Mouse (Mus musculus) neural tube, embryonic 14.5 days (tissue): Measurements from ENCODE around the gene Ankrd23. TPM values are rescaled to one million over a fixed set of nuclear protein-coding genes. Genes with fewer than 3 reads are reported as not detected.

Source experiments
- ATAC-seq: fragments of 200-750 bp; cut with Nextera tagmentation; 2 replicates; pipeline ENCODE4 v1.8.0; 2017; ENCODE audit warnings: low read depth, mild to moderate bottlenecking, moderate TSS enrichment, moderate library complexity
- H3K27ac ChIP-seq: fragments of 300-500 bp; sonication (generic); 2 replicates; pipeline ENCODE4 v1.5.1; 2014; ENCODE audit warnings: low read depth, mild to moderate bottlenecking, control low read depth, low read length, moderate library complexity, mixed read lengths
- H3K27me3 ChIP-seq: fragments of 300-500 bp; sonication (generic); 2 replicates; pipeline ENCODE4 v1.6.1; 2014; ENCODE audit warnings: low read length; ENCODE audit not compliant: control insufficient read depth, insufficient read depth
- H3K36me3 ChIP-seq: fragments of 300-500 bp; sonication (generic); 2 replicates; pipeline ENCODE4 v1.6.1; 2014; ENCODE audit warnings: low read length, mixed read lengths; ENCODE audit not compliant: control insufficient read depth, insufficient read depth
- H3K4me1 ChIP-seq: fragments of 300-500 bp; sonication (generic); 2 replicates; pipeline ENCODE4 v1.6.1; 2014; ENCODE audit warnings: low read length; ENCODE audit not compliant: control insufficient read depth, insufficient read depth
- H3K4me2 ChIP-seq: fragments of 300-500 bp; sonication (generic); 2 replicates; pipeline ENCODE4 v1.6.1; 2014; ENCODE audit warnings: mild to moderate bottlenecking, low read depth, low read length, control low read depth
- H3K4me3 ChIP-seq: fragments of 300-500 bp; sonication (generic); 2 replicates; pipeline ENCODE4 v1.5.1; 2014; ENCODE audit warnings: low read depth, low read length, control low read depth, mixed read lengths
- H3K9ac ChIP-seq: fragments of 300-500 bp; sonication (generic); replicated peaks from 2 replicates; pipeline ENCODE4 v1.6.1; 2014; ENCODE audit warnings: low read depth, mild to moderate bottlenecking, control low read depth, low read length, mixed read lengths
- H3K9me3 ChIP-seq: fragments of 300-500 bp; sonication (generic); 2 replicates; pipeline ENCODE4 v1.6.1; 2016; ENCODE audit warnings: low read length; ENCODE audit not compliant: control insufficient read depth
- WGBS: fragments of 180-500 bp; shearing (Covaris S2); extraction: QIAGEN DNeasy Blood & Tissue Kit; methylation state at CpG from one replicate; pipeline ENCODE4 v1.1.7; 2014; 5-methylcytosine and 5-hydroxymethylcytosine counted together
- polyA plus RNA-seq: library from polyadenylated mRNA; unstranded; fragments of >200 nt; fragmentation: Nextera tagmentation; extraction: Ambion mirVana; gene quantifications from 2 replicates; pipeline ENCODE4 v1.2.1, GENCODE M21; 2014

The Ankrd23 gene
- polyA plus RNA-seq, 1 experiment from 2014 or later: 14.9 TPM

DNA sequence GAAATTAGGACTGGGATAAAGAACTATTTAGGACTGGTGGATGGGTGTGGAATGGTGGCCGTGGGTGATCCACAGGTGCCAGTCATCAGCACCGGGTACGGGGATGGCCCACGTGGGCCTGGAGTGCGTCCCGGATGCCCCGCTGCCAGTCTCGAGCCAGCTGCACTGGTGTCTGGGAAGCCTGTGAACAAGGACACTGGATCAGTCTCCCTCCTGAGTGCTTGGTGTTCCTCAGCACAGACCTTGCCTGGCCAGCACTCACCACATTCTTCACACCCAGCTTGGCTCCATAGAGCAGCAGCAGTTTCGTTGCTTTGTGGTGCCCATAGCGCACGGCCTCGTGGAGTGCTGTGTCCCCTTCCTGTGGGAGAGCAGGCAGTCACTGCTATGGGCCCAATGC, 5.2 kb downstream of the Ankrd23 start:
- 88% methylated on average over 12 of the region's 12 CpGs for WGBS
- no peak overlapping the region for H3K4me2 ChIP-seq
- no peaks in the 10 kb centered on the region for H3K4me1 ChIP-seq
- H3K9ac ChIP-seq: no peak overlapping the region
- no peak overlapping the region for H3K4me3 ChIP-seq
- no peaks in the 10 kb centered on the region for H3K9me3 ChIP-seq
- no peak overlapping the region for H3K27ac ChIP-seq
- no peaks in the 10 kb centered on the region for H3K36me3 ChIP-seq
- H3K27me3 ChIP-seq: no peaks in the 10 kb centered on the region
- ATAC-seq: no peak

DNA sequence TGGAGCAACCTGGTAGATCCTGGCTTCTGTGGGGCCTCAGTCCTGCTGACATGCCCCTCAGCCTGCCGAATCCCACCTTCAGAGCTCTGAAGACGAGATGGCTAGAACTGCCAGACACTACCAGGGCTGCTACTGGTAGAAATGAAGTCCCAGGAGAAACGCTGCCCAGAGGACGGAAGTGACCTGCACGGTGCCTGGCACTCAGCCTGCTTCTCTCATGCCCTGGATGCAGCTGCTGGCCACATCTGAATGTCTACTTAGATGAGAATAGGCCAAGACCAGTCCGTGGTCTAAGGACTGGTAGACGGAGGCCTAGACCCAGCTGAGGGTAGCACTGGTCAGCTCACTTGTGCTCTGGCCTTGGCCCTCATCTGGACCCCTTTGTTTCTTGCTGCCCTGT, 5.7 kb downstream of the Ankrd23 start:
- no peaks in the 10 kb centered on the region for H3K4me1 ChIP-seq
- H3K9ac ChIP-seq: no peak overlapping the region
- no peaks in the 10 kb centered on the region for H3K27me3 ChIP-seq
- no peaks in the 10 kb centered on the region for H3K36me3 ChIP-seq
- H3K27ac ChIP-seq: no peak overlapping the region
- ATAC-seq: no peak
- H3K4me3 ChIP-seq: no peak overlapping the region
- no peaks in the 10 kb centered on the region for H3K9me3 ChIP-seq
- no peak overlapping the region for H3K4me2 ChIP-seq
- 93% methylated on average over 7 of the region's 7 CpGs for WGBS

- H3K4me3 ChIP-seq: no peak overlapping the region
- H3K9me3 ChIP-seq: no peaks in the 10 kb centered on the region
- no peak overlapping the region for H3K4me2 ChIP-seq
- H3K36me3 ChIP-seq: 0 out of 2 replicates have a peak, but pooled peaks cover 2% of the 10 kb centered on the region
- H3K4me1 ChIP-seq: no peaks in the 10 kb centered on the region
- H3K9ac ChIP-seq: no peak overlapping the region
- no peak for ATAC-seq
- no peak overlapping the region for H3K27ac ChIP-seq
- WGBS: 77% methylated on average over 8 of the region's 8 CpGs
- H3K27me3 ChIP-seq: no peaks in the 10 kb centered on the region
These were observed 6.2 kb downstream of the Ankrd23 start for GRCm38 (mm10) chr1:36530485-36530884.

DNA sequence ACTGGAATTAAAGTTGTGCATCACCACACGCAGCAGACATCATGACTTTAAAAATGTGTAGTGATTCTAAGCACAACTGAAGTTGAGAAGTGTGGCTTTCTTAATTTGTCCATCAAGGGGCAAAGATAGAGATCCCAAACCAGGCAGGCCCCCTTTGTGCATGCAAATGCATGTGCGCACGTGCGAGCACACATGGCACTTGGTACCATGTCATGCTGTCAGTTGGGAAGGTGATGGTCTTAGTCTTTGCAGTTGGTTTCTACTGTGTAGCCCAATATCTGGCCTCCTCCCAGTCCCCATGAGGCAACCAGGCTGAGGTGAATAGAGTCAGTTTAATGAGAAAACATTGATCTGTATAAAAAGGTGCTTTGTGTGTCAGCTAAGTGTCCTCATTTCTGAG, 6.8 kb downstream of the Ankrd23 start:
- H3K4me2 ChIP-seq: no peak overlapping the region
- H3K9ac ChIP-seq: no peak overlapping the region
- H3K4me1 ChIP-seq: no peaks in the 10 kb centered on the region
- 0 out of 2 replicates have a peak, but pooled peaks cover 5% of the 10 kb centered on the region for H3K36me3 ChIP-seq
- H3K27me3 ChIP-seq: no peaks in the 10 kb centered on the region
- no peaks in the 10 kb centered on the region for H3K9me3 ChIP-seq
- no peak overlapping the region for H3K4me3 ChIP-seq
- ATAC-seq: no peak
- no peak overlapping the region for H3K27ac ChIP-seq
- 90% methylated on average over 4 of the region's 4 CpGs for WGBS

GRCm38 (mm10) chr1:36529274-36529673, 7.4 kb downstream of the Ankrd23 start:
- H3K36me3 ChIP-seq: 0 out of 2 replicates have a peak, but pooled peaks cover 5% of the 10 kb centered on the region
- no peak overlapping the region for H3K4me3 ChIP-seq
- H3K4me1 ChIP-seq: no peaks in the 10 kb centered on the region
- 90% methylated on average over 4 of the region's 4 CpGs for WGBS
- no peak for ATAC-seq
- H3K27ac ChIP-seq: no peak overlapping the region
- no peaks in the 10 kb centered on the region for H3K9me3 ChIP-seq
- no peak overlapping the region for H3K4me2 ChIP-seq
- no peaks in the 10 kb centered on the region for H3K27me3 ChIP-seq
- no peak overlapping the region for H3K9ac ChIP-seq

DNA sequence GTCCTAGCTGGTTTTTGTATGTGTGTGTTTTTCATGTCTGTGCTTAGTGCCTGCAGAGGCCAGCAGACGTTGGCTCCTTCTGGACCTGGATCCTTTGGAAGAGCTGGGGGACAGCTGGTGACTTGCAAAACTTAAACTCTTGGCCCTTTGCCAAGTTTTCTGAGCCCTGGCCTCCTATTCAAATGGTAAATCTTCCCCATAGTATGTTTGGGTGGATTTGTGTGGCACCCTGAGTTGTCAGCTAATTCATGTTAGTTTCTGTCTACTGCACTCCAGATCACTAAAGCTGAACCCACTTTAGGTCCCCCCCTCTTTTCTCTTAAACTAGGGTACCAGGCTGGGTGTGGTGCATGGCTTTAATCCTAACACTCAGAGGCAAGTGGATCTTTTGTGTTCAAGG, 8.3 kb downstream of the Ankrd23 start:
- ATAC-seq: peak; percentile 18; the same call in 1 of the 2 replicates
- Histone ChIP-seq H3K27ac (no peak overlapping the region), H3K4me1 (0 out of 2 replicates have a peak, but pooled peaks cover 7% of the 10 kb centered on the region), H3K27me3 (no peaks in the 10 kb centered on the region), H3K4me2 (no peak overlapping the region), H3K36me3 (peaks cover 5% of the 10 kb centered on the region; the same call in 1 of the 2 replicates), H3K4me3 (no peak overlapping the region), H3K9ac (no peak overlapping the region), H3K9me3 (no peaks in the 10 kb centered on the region)
- WGBS: 13% methylated on average over 1 of the region's 1 CpGs

DNA sequence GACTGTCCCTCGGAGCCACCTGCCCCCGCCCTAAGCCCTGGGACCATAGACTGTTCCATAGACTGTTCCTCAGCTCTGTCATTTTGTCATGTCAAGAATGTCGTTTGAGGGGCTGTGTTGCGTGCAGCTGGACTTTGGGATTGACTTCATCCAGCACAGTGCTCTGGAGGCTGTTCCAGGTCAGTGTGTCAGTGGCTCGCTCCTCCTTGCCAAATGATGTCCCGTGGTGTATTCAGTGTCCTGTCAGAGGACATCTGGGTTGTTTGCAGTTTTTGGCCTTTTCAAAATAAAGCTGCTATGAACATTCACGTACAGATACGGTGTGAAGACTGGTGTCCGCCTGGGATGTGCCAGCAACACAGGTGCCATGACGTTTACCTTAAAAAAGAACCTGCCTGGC, 9.8 kb downstream of the Ankrd23 start:
- H3K4me2 ChIP-seq: no peak overlapping the region
- ATAC-seq: no peak
- H3K36me3 ChIP-seq: peaks cover 15% of the 10 kb centered on the region
- 0 out of 2 replicates have a peak, but pooled peaks cover 13% of the 10 kb centered on the region for H3K4me1 ChIP-seq
- no peak overlapping the region for H3K27ac ChIP-seq
- no peak overlapping the region for H3K9ac ChIP-seq
- H3K4me3 ChIP-seq: no peak overlapping the region
- H3K27me3 ChIP-seq: no peaks in the 10 kb centered on the region
- 91% methylated on average over 10 of the region's 10 CpGs for WGBS
- H3K9me3 ChIP-seq: no peaks in the 10 kb centered on the region

DNA sequence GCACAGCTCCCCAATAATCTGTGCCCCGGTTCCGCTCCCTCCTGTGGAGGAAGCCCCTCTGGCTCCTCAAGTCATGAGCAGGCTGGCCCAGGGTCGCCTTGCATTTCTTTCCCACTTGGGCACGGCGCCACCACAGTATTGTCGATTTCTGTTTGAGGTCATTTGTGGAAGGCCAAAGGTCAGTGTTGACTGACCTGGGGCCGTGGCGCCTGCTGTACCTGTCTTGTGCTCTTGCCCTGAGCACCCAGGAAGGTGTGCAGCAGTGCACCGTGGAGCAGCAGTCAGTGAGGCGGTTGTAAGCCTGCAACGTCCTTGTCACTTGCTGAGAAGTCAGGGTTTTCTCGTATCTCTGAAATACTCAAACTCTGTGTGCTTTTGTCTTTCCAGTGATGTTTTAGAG, 10.9 kb downstream of the Ankrd23 start:
- peaks cover 24% of the 10 kb centered on the region for H3K36me3 ChIP-seq
- no peak overlapping the region for H3K9ac ChIP-seq
- WGBS: 96% methylated on average over 12 of the region's 12 CpGs

GRCm38 (mm10) chr1:36524058-36524457, 12.6 kb downstream of the Ankrd23 start:
- peak overlapping the region; percentile 34; the same call in 1 of the 2 replicates for H3K27ac ChIP-seq
- ATAC-seq: no peak
- WGBS: 84% methylated on average over 5 of the region's 5 CpGs
- no peak overlapping the region for H3K4me2 ChIP-seq
- H3K36me3 ChIP-seq: peaks cover 39% of the 10 kb centered on the region
- H3K27me3 ChIP-seq: no peaks in the 10 kb centered on the region
- no peaks in the 10 kb centered on the region for H3K9me3 ChIP-seq
- H3K9ac ChIP-seq: no peak overlapping the region
- H3K4me3 ChIP-seq: no peak overlapping the region
- 0 out of 2 replicates have a peak, but pooled peaks cover 13% of the 10 kb centered on the region for H3K4me1 ChIP-seq

More for the DNA sequence above, 10.9 kb downstream of the Ankrd23 start:
- H3K9me3 ChIP-seq: no peaks in the 10 kb centered on the region
- 0 out of 2 replicates have a peak, but pooled peaks cover 13% of the 10 kb centered on the region for H3K4me1 ChIP-seq
- H3K27me3 ChIP-seq: no peaks in the 10 kb centered on the region
- H3K27ac ChIP-seq: no peak overlapping the region
- H3K4me3 ChIP-seq: no peak overlapping the region
- ATAC-seq: no peak
- no peak overlapping the region for H3K4me2 ChIP-seq
